Mouse (Mus musculus) kidney, postnatal 14 days (tissue): ENCODE data around the gene Tead1.

Source experiments
- DNase-seq: peaks from one replicate; pipeline ENCODE4 v3.0.0; 2022; ENCODE audit warnings: mixed read lengths

The Tead1 gene

GRCm38 (mm10) chr7:112686586-112686985, 7.5 kb downstream of the Tead1 start:
- no peak for DNase-seq

- DNase-seq = peak; percentile 48
These were observed 9.4 kb downstream of the Tead1 start for GRCm38 (mm10) chr7:112688425-112689001.

- peak; percentile 70 for DNase-seq
These were observed 12.0 kb downstream of the Tead1 start for GRCm38 (mm10) chr7:112690836-112691781.

GRCm38 (mm10) chr7:112693566-112693965, 14.4 kb downstream of the Tead1 start:
- DNase-seq = no peak

- DNase-seq = no peak
These were observed 17.7 kb downstream of the Tead1 start for GRCm38 (mm10) chr7:112696777-112697161.

- peak; percentile 74 for DNase-seq
These were observed 18.2 kb downstream of the Tead1 start for GRCm38 (mm10) chr7:112697162-112697841.

GRCm38 (mm10) chr7:112700082-112700481, 21.0 kb downstream of the Tead1 start:
- DNase-seq = peak; percentile 83

- no peak for DNase-seq
These were observed 24.2 kb downstream of the Tead1 start for GRCm38 (mm10) chr7:112703341-112703740.

GRCm38 (mm10) chr7:112705870-112706269, 26.8 kb downstream of the Tead1 start:
- no peak for DNase-seq

GRCm38 (mm10) chr7:112706756-112707155, 27.6 kb downstream of the Tead1 start:
- DNase-seq = peak; percentile 22

- DNase-seq = peak; percentile 55
These were observed 31.4 kb downstream of the Tead1 start for GRCm38 (mm10) chr7:112710409-112711107.

GRCm38 (mm10) chr7:112711977-112712376, 32.9 kb downstream of the Tead1 start:
- DNase-seq = no peak

- no peak for DNase-seq
These were observed 34.4 kb downstream of the Tead1 start for GRCm38 (mm10) chr7:112713509-112713908.

- peak; percentile 77 for DNase-seq
These were observed 35.7 kb downstream of the Tead1 start for GRCm38 (mm10) chr7:112714783-112715182.

GRCm38 (mm10) chr7:112716701-112717100, 37.6 kb downstream of the Tead1 start:
- no peak for DNase-seq

GRCm38 (mm10) chr7:112717676-112718075, 38.6 kb downstream of the Tead1 start:
- peak; percentile 69 for DNase-seq

GRCm38 (mm10) chr7:112719394-112720142, 40.5 kb downstream of the Tead1 start:
- DNase-seq = peak; percentile 18

- DNase-seq = peak; percentile 61
These were observed 41.2 kb downstream of the Tead1 start for GRCm38 (mm10) chr7:112720143-112720988.

- DNase-seq = no peak
These were observed 41.8 kb downstream of the Tead1 start for GRCm38 (mm10) chr7:112720989-112721337.

- no peak for DNase-seq
These were observed 42.7 kb downstream of the Tead1 start for GRCm38 (mm10) chr7:112721859-112722258.

- DNase-seq = no peak
These were observed 49.3 kb downstream of the Tead1 start for GRCm38 (mm10) chr7:112728399-112728798.
